Mouse (Mus musculus): ENCODE results near the gene Sox21.

GRCm38 (mm10) chr14:118193663-118194062 lies 43.2 kb downstream of the Sox21 start:
- no peak for TF ChIP-seq POLR2A (IDR thresholded peaks at IDR 0.05; ENCODE audit: borderline replicate concordance, extremely low read depth, insufficient read depth, insufficient read length, poor library complexity, severe bottlenecking)
- TF ChIP-seq CTCF (IDR thresholded peaks at IDR 0.05; ENCODE audit: borderline replicate concordance, extremely low read depth, insufficient read depth, insufficient read length): no peak

All from brain, embryonic 14.5 days (tissue).